Mouse (Mus musculus): ENCODE data around the gene Rpn2. TPM values are rescaled to one million over a fixed set of nuclear protein-coding genes. Genes with fewer than 3 reads are reported as not detected.
A peak's percentile ranks its signal among the peaks of the same experiment; 100 is the strongest.

Gene Rpn2
- 217 and 221 TPM in 2 replicates for polyA plus RNA-seq (2016; fragmentation: Nextera tagmentation; extraction: Ambion mirVana)

DNA sequence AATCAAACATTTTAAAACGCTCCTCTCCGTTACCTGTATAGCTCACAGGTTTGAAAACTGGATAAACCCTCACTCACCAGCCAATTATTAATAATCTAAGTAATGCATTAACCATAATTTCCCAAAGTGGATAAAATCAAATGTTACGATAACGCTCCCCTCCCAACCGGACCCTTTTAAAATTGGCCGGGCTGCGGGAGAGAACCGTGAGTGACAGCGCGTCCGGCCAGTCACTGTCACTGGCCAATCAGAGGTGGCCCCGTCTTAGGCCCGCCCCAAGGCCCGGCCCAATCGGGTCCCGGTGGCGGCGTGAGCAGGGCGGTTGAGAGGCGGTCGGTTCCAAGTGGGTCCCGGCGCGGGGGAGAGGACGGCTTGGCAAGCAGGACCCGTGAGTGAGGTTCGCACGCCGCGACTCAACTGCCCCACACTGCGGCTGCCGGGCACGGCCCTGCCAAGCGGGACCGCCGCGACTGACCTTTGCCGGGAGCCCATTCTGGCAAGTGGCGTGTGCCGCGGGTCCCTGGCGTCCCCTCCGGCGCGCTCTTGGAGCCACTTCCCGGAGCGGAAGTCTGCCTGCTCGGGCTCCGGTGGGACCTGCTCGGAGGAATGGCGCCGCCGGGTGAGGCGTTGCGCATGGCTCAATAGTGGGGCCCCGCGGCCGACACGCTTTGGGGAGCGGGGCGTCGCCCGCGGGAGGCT, at the start of gene Rpn2:
TSS of gene Rpn2 (plus strand) at position 301 of the 699 bp plus-strand sequence.
- H3K27ac ChIP-seq: peak within 1 kb of the TSS; percentile 95
- H3K4me3 ChIP-seq (replicated peaks): peak within 1 kb of the TSS; percentile 98
- H3K4me1 ChIP-seq: peaks cover 23% of the 10 kb centered on the region
- H3K36me3 ChIP-seq (replicated peaks): peaks cover 20% of the 10 kb centered on the region
- H3K9me3 ChIP-seq: no peaks in the 10 kb centered on the region
- peak; percentile 99 for ATAC-seq (ENCODE audit: low FRiP score)
- under 1% methylated on average over 64 of the region's 64 CpGs for WGBS
- peak within 1 kb of the TSS; percentile 75 for H3K4me2 ChIP-seq
- no peaks in the 10 kb centered on the region for H3K27me3 ChIP-seq
- peak within 1 kb of the TSS; percentile 94 for H3K9ac ChIP-seq

- no peak for ATAC-seq (ENCODE audit: low FRiP score)
Observed at GRCm38 (mm10) chr2:157235946-157236345, 42.9 kb upstream of the Rpn2 start.

GRCm38 (mm10) chr2:157245001-157245400, 33.8 kb upstream of the Rpn2 start:
- no peaks in the 10 kb centered on the region for H3K9me3 ChIP-seq
- H3K4me1 ChIP-seq: no peaks in the 10 kb centered on the region
- H3K4me2 ChIP-seq: no peak overlapping the region
- H3K9ac ChIP-seq: no peak overlapping the region
- no peak for ATAC-seq (ENCODE audit: low FRiP score)
- no peak overlapping the region for H3K27ac ChIP-seq
- no peak overlapping the region for H3K4me3 ChIP-seq (replicated peaks)
- H3K36me3 ChIP-seq (replicated peaks): no peaks in the 10 kb centered on the region
- no peaks in the 10 kb centered on the region for H3K27me3 ChIP-seq
- WGBS: 60% methylated on average over 5 of the region's 5 CpGs

More at GRCm38 (mm10) chr2:157235946-157236345, 42.9 kb upstream of the Rpn2 start:
- no peak overlapping the region for H3K9ac ChIP-seq
- no peak overlapping the region for H3K4me3 ChIP-seq (replicated peaks)
- H3K36me3 ChIP-seq (replicated peaks): no peaks in the 10 kb centered on the region
- no peaks in the 10 kb centered on the region for H3K4me1 ChIP-seq
- H3K4me2 ChIP-seq: no peak overlapping the region
- no peak overlapping the region for H3K27ac ChIP-seq
- H3K27me3 ChIP-seq: peaks cover 3% of the 10 kb centered on the region; the same call in 1 of the 2 replicates
- no peaks in the 10 kb centered on the region for H3K9me3 ChIP-seq
- WGBS: 83% methylated on average over 8 of the region's 8 CpGs

DNA sequence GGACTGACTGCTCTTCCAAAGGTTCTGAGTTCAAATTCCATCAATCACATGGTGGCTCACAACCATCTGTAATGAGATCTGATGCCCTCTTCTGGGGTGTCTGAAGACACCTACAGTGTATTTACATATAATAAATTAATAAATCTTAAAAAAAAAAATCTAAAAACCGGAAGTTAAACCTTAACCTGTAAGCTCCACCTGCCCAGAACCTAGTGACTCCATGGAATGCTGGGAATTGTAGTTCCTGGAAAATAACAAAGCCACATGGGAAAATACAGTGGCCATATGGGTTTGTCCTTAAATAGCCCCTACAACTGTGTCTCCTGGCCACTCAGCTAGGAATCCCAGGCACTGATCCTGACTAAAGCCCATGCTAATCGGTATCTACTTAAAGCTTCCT, 33.2 kb upstream of the Rpn2 start:
- H3K36me3 ChIP-seq (replicated peaks): no peaks in the 10 kb centered on the region
- H3K27me3 ChIP-seq: no peaks in the 10 kb centered on the region
- WGBS: 78% methylated on average over 2 of the region's 2 CpGs
- H3K4me2 ChIP-seq: no peak overlapping the region
- H3K4me3 ChIP-seq (replicated peaks): no peak overlapping the region
- H3K9ac ChIP-seq: no peak overlapping the region
- H3K9me3 ChIP-seq: no peaks in the 10 kb centered on the region
- no peak for ATAC-seq (ENCODE audit: low FRiP score)
- no peaks in the 10 kb centered on the region for H3K4me1 ChIP-seq
- no peak overlapping the region for H3K27ac ChIP-seq

GRCm38 (mm10) chr2:157248111-157248510, 30.7 kb upstream of the Rpn2 start:
- H3K27me3 ChIP-seq: no peaks in the 10 kb centered on the region
- no peak overlapping the region for H3K27ac ChIP-seq
- no peak for ATAC-seq (ENCODE audit: low FRiP score)
- H3K36me3 ChIP-seq (replicated peaks): no peaks in the 10 kb centered on the region
- H3K4me3 ChIP-seq (replicated peaks): no peak overlapping the region
- H3K4me2 ChIP-seq: no peak overlapping the region
- no peaks in the 10 kb centered on the region for H3K9me3 ChIP-seq
- H3K9ac ChIP-seq: no peak overlapping the region
- no peaks in the 10 kb centered on the region for H3K4me1 ChIP-seq

- 5% methylated on average over 5 of the region's 5 CpGs for WGBS
Observed at GRCm38 (mm10) chr2:157259720-157260119, 19.1 kb upstream of the Rpn2 start.

GRCm38 (mm10) chr2:157261930-157262329, 16.9 kb upstream of the Rpn2 start:
- 87% methylated on average over 5 of the region's 5 CpGs for WGBS

More at GRCm38 (mm10) chr2:157259720-157260119, 19.1 kb upstream of the Rpn2 start:
- Histone ChIP-seq H3K9me3 (no peaks in the 10 kb centered on the region), H3K4me3 (replicated peaks) (no peak overlapping the region), H3K27me3 (no peaks in the 10 kb centered on the region), H3K4me2 (no peak overlapping the region), H3K27ac (no peak overlapping the region), H3K36me3 (replicated peaks) (no peaks in the 10 kb centered on the region), H3K9ac (no peak overlapping the region), H3K4me1 (no peaks in the 10 kb centered on the region)
- no peak for ATAC-seq (ENCODE audit: low FRiP score)

DNA sequence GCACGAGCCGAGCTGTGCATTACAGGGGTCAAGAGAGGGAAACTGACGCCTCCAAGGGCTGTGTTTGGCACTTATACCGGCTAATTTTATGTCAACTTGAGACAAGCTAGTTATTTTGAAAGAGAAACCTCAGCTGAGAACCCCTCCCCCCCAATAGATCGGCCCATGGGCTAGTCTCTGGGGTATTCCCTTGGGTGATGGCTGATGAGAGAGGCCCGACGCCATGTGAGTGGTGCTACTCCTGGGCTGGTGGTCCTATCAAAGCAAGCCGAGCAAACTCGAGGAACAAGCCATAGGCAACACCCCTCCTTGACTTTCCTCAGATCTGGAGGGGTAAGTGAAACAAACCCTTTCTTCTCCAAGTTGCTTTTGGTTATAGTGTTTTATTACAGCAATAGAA, 16.3 kb upstream of the Rpn2 start:
- no peaks in the 10 kb centered on the region for H3K9me3 ChIP-seq
- 76% methylated on average over 9 of the region's 9 CpGs for WGBS
- no peak overlapping the region for H3K27ac ChIP-seq
- H3K4me1 ChIP-seq: no peaks in the 10 kb centered on the region
- H3K4me2 ChIP-seq: no peak overlapping the region
- no peaks in the 10 kb centered on the region for H3K27me3 ChIP-seq
- no peaks in the 10 kb centered on the region for H3K36me3 ChIP-seq (replicated peaks)
- H3K9ac ChIP-seq: no peak overlapping the region
- ATAC-seq (ENCODE audit: low FRiP score): no peak
- H3K4me3 ChIP-seq (replicated peaks): no peak overlapping the region

More at GRCm38 (mm10) chr2:157261930-157262329, 16.9 kb upstream of the Rpn2 start:
- Histone ChIP-seq H3K4me1 (no peaks in the 10 kb centered on the region), H3K9me3 (no peaks in the 10 kb centered on the region), H3K4me2 (no peak overlapping the region), H3K9ac (no peak overlapping the region), H3K4me3 (replicated peaks) (no peak overlapping the region), H3K27me3 (no peaks in the 10 kb centered on the region), H3K27ac (no peak overlapping the region), H3K36me3 (replicated peaks) (no peaks in the 10 kb centered on the region)
- ATAC-seq (ENCODE audit: low FRiP score): no peak

DNA sequence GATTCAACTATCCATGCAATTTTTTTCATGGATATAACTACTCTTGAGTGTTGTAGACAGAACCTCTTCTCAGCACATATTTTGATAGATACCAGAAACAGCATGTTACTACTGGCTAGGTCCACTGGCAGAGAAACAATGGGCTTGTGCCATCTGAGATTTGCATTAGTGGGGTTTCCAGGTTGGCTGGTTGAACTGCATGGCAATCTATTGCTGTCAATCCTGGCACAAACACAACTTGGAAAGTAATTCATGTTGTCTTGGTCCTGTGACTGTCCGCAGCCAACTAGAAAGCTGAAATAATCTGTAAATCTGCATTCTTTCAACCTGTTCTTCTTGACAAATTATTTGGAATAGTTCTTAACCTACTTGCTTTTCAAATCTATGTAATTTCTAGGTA, 15.7 kb upstream of the Rpn2 start:
- no peaks in the 10 kb centered on the region for H3K36me3 ChIP-seq (replicated peaks)
- H3K9me3 ChIP-seq: no peaks in the 10 kb centered on the region
- no peak overlapping the region for H3K9ac ChIP-seq
- H3K27me3 ChIP-seq: no peaks in the 10 kb centered on the region
- no peak overlapping the region for H3K4me3 ChIP-seq (replicated peaks)
- ATAC-seq (ENCODE audit: low FRiP score): no peak
- no peak overlapping the region for H3K27ac ChIP-seq
- H3K4me1 ChIP-seq: no peaks in the 10 kb centered on the region
- 98% methylated on average over 1 of the region's 1 CpGs for WGBS
- H3K4me2 ChIP-seq: no peak overlapping the region

DNA sequence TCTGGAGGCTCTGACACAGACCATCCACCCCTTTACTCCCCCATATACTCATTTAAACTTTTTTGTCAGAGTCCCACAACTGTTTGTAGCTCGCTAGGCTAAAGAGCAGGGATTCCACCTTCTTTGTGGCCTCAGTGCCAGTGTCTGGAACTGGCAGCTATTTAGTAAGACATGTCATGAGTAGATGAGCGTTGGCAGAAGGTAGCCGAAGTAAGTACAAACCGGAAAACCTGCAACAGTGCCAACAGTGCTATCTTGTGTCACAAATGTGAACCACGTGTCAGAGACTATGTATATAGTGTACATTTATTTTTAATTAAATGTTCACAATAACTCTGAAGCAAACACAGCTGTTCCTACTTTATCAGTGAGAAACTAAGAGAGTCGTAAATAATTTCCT, 15.0 kb upstream of the Rpn2 start:
- ATAC-seq (ENCODE audit: low FRiP score): no peak
- H3K27ac ChIP-seq: no peak overlapping the region
- no peak overlapping the region for H3K9ac ChIP-seq
- H3K36me3 ChIP-seq (replicated peaks): no peaks in the 10 kb centered on the region
- no peak overlapping the region for H3K4me2 ChIP-seq
- H3K27me3 ChIP-seq: no peaks in the 10 kb centered on the region
- H3K9me3 ChIP-seq: no peaks in the 10 kb centered on the region
- WGBS: 82% methylated on average over 6 of the region's 6 CpGs
- H3K4me1 ChIP-seq: no peaks in the 10 kb centered on the region
- H3K4me3 ChIP-seq (replicated peaks): no peak overlapping the region

GRCm38 (mm10) chr2:157279416-157279800, 591 bp downstream of the Rpn2 start, which contains the start of gene Mroh8:
Gene Mroh8 (minus strand): TSS chr2:157279549.
- peak within 1 kb of the TSS; percentile 94 for H3K9ac ChIP-seq
- no peaks in the 10 kb centered on the region for H3K27me3 ChIP-seq
- H3K27ac ChIP-seq: peak within 1 kb of the TSS; percentile 95
- under 1% methylated on average over 24 of the region's 32 CpGs for WGBS
- peaks cover 23% of the 10 kb centered on the region for H3K4me1 ChIP-seq
- H3K36me3 ChIP-seq (replicated peaks): peaks cover 25% of the 10 kb centered on the region
- ATAC-seq (ENCODE audit: low FRiP score): peak; percentile 71
- H3K4me2 ChIP-seq: peak within 1 kb of the TSS; percentile 75
- peak within 1 kb of the TSS; percentile 98 for H3K4me3 ChIP-seq (replicated peaks)
- H3K9me3 ChIP-seq: no peaks in the 10 kb centered on the region

- no peak overlapping the region for H3K4me3 ChIP-seq (replicated peaks)
- peaks cover 59% of the 10 kb centered on the region for H3K36me3 ChIP-seq (replicated peaks)
- H3K27me3 ChIP-seq: no peaks in the 10 kb centered on the region
- no peak overlapping the region for H3K9ac ChIP-seq
- ATAC-seq (ENCODE audit: low FRiP score): no peak
- H3K27ac ChIP-seq: no peak overlapping the region
- peaks cover 23% of the 10 kb centered on the region for H3K4me1 ChIP-seq
- H3K9me3 ChIP-seq: no peaks in the 10 kb centered on the region
- H3K4me2 ChIP-seq: no peak overlapping the region
- 94% methylated on average over 6 of the region's 6 CpGs for WGBS
Observed at GRCm38 (mm10) chr2:157283321-157283720, 4.5 kb downstream of the Rpn2 start.

GRCm38 (mm10) chr2:157287542-157287941, 8.7 kb downstream of the Rpn2 start:
- Histone ChIP-seq H3K4me3 (replicated peaks) (no peak overlapping the region), H3K4me1 (peaks cover 4% of the 10 kb centered on the region; the same call in 1 of the 2 replicates), H3K27ac (0 out of 2 replicates have a peak overlapping the region, but pooled peaks have one; percentile 16), H3K27me3 (no peaks in the 10 kb centered on the region), H3K9me3 (no peaks in the 10 kb centered on the region), H3K36me3 (replicated peaks) (peaks cover 93% of the 10 kb centered on the region), H3K4me2 (no peak overlapping the region), H3K9ac (no peak overlapping the region)
- 36% methylated on average over 3 of the region's 3 CpGs for WGBS
- ATAC-seq (ENCODE audit: low FRiP score): 0 out of 2 replicates have a peak, but pooled peaks have one; percentile 39
